Mouse (Mus musculus) cortical plate, adult 2 months (tissue): ENCODE data around the gene Tanc1. TPM values are rescaled to one million over a fixed set of nuclear protein-coding genes. Genes with fewer than 3 reads are reported as not detected.

Experiments used
- H3K27ac ChIP-seq: fragments of 200-500 bp; 2 replicates; pipeline ENCODE4 v1.5.1; 2012; ENCODE audit warnings: low read length, control low read depth, inconsistent platforms; ENCODE audit not compliant: insufficient read depth
- H3K4me1 ChIP-seq: fragments of 200-500 bp; 2 replicates; pipeline ENCODE4 v1.6.1; 2011; ENCODE audit warnings: low read length; ENCODE audit not compliant: control insufficient read depth, insufficient read depth
- H3K4me3 ChIP-seq: fragments of 200-500 bp; 2 replicates; pipeline ENCODE4 v1.5.1; 2011; ENCODE audit warnings: mild to moderate bottlenecking, low read length, control low read depth; ENCODE audit not compliant: insufficient read depth
- CTCF ChIP-seq: fragments of 200-500 bp; IDR thresholded peaks from 2 replicates; pipeline ENCODE4 v1.5.1; 2011; ENCODE audit warnings: mild to moderate bottlenecking, control low read depth, low read length; ENCODE audit not compliant: insufficient read depth; ENCODE audit errors: extremely low read depth
- POLR2A ChIP-seq: fragments of 200-500 bp; IDR thresholded peaks from 2 replicates; pipeline ENCODE4 v1.6.1; 2011; ENCODE audit warnings: mild to moderate bottlenecking, low read length, control low read depth; ENCODE audit not compliant: insufficient read depth; ENCODE audit errors: extremely low read depth
- polyA plus RNA-seq: library from polyadenylated mRNA; depleted of rRNA; stranded (reverse); fragments of >200 nt; gene quantifications from 2 replicates; pipeline ENCODE4 v1.2.3, GENCODE M21; 2012

The Tanc1 gene
- polyA plus RNA-seq, 1 experiment = 9.8 TPM

- H3K27ac ChIP-seq = no peak overlapping the region
- H3K4me1 ChIP-seq = no peaks in the 10 kb centered on the region
- TF ChIP-seq POLR2A (no peak), CTCF (no peak)
- no peak overlapping the region for H3K4me3 ChIP-seq
Measured at GRCm38 (mm10) chr2:59673877-59674276, 62.0 kb downstream of the Tanc1 start.

- Histone ChIP-seq H3K4me1 (no peaks in the 10 kb centered on the region; the same call in 1 of the 2 replicates), H3K27ac (no peak overlapping the region), H3K4me3 (no peak overlapping the region)
- TF ChIP-seq CTCF (no peak), POLR2A (no peak)
Measured at GRCm38 (mm10) chr2:59675270-59675995, 63.6 kb downstream of the Tanc1 start.

- Histone ChIP-seq H3K27ac (no peak overlapping the region), H3K4me3 (no peak overlapping the region), H3K4me1 (no peaks in the 10 kb centered on the region; the same call in 1 of the 2 replicates)
- no peak for TF ChIP-seq POLR2A
- no peak for TF ChIP-seq CTCF
Measured at GRCm38 (mm10) chr2:59676041-59676440, 64.2 kb downstream of the Tanc1 start.

GRCm38 (mm10) chr2:59676442-59676841 lies 64.6 kb downstream of the Tanc1 start:
- no peak overlapping the region for H3K4me3 ChIP-seq
- TF ChIP-seq POLR2A = no peak
- no peak for TF ChIP-seq CTCF

GRCm38 (mm10) chr2:59679424-59680020 lies 67.7 kb downstream of the Tanc1 start:
- Histone ChIP-seq H3K4me3 (no peak overlapping the region), H3K27ac (no peak overlapping the region)
- TF ChIP-seq POLR2A = no peak
- TF ChIP-seq CTCF = no peak

More at GRCm38 (mm10) chr2:59676442-59676841, 64.6 kb downstream of the Tanc1 start:
- no peak overlapping the region for H3K27ac ChIP-seq
- H3K4me1 ChIP-seq = no peaks in the 10 kb centered on the region; the same call in 1 of the 2 replicates

GRCm38 (mm10) chr2:59680736-59681135 lies 68.9 kb downstream of the Tanc1 start:
- no peaks in the 10 kb centered on the region; the same call in 1 of the 2 replicates for H3K4me1 ChIP-seq

More at GRCm38 (mm10) chr2:59679424-59680020, 67.7 kb downstream of the Tanc1 start:
- no peaks in the 10 kb centered on the region; the same call in 1 of the 2 replicates for H3K4me1 ChIP-seq

GRCm38 (mm10) chr2:59681181-59681580 lies 69.3 kb downstream of the Tanc1 start:
- no peak overlapping the region for H3K27ac ChIP-seq
- H3K4me1 ChIP-seq = no peaks in the 10 kb centered on the region; the same call in 1 of the 2 replicates
- TF ChIP-seq CTCF (no peak), POLR2A (no peak)
- no peak overlapping the region for H3K4me3 ChIP-seq

More at GRCm38 (mm10) chr2:59680736-59681135, 68.9 kb downstream of the Tanc1 start:
- Histone ChIP-seq H3K27ac (no peak overlapping the region), H3K4me3 (no peak overlapping the region)
- TF ChIP-seq CTCF (no peak), POLR2A (no peak)

GRCm38 (mm10) chr2:59684864-59685605 lies 73.2 kb downstream of the Tanc1 start:
- Histone ChIP-seq H3K27ac (no peak overlapping the region), H3K4me3 (no peak overlapping the region), H3K4me1 (no peaks in the 10 kb centered on the region)
- TF ChIP-seq CTCF = no peak

- H3K4me3 ChIP-seq = no peak overlapping the region
- no peak overlapping the region for H3K27ac ChIP-seq
- no peaks in the 10 kb centered on the region for H3K4me1 ChIP-seq
- no peak for TF ChIP-seq CTCF
- no peak for TF ChIP-seq POLR2A
Measured at GRCm38 (mm10) chr2:59685606-59685950, 73.7 kb downstream of the Tanc1 start.
